Mouse (Mus musculus) ovary, postnatal 10 days (tissue): Measurements from ENCODE around the gene Cldn11.
"Not testable (repeated sequence)": the region's sequence is repeated elsewhere in the genome, so short reads cannot be mapped to it uniquely, and the experiment has no call there.

ENCODE experiments used
- DNase-seq: peaks from one replicate; pipeline ENCODE4 v3.0.0; 2022; ENCODE audit warnings: low spot score

Cldn11 gene

GRCm38 (mm10) chr3:31149706-31150105 is at the start of gene Cldn11:
Gene Cldn11, plus strand, starts transcription at chr3:31149920.
- DNase-seq = no peak

GRCm38 (mm10) chr3:31100026-31100425 is 49.7 kb upstream of the Cldn11 start:
- no peak for DNase-seq

GRCm38 (mm10) chr3:31100802-31101201 is 48.9 kb upstream of the Cldn11 start:
- DNase-seq = no peak

- no peak for DNase-seq
These were observed 44.8 kb upstream of the Cldn11 start for GRCm38 (mm10) chr3:31104936-31105335.

GRCm38 (mm10) chr3:31106597-31106996 is 43.1 kb upstream of the Cldn11 start:
- no peak for DNase-seq

GRCm38 (mm10) chr3:31107674-31108073 is 42.0 kb upstream of the Cldn11 start:
- DNase-seq = no peak

GRCm38 (mm10) chr3:31109108-31109507 is 40.6 kb upstream of the Cldn11 start:
- DNase-seq = no peak

- no peak for DNase-seq
These were observed 26.6 kb upstream of the Cldn11 start for GRCm38 (mm10) chr3:31123098-31123497.

GRCm38 (mm10) chr3:31126303-31126702 is 23.4 kb upstream of the Cldn11 start:
- no peak for DNase-seq

- no peak for DNase-seq
These were observed 22.9 kb upstream of the Cldn11 start for GRCm38 (mm10) chr3:31126848-31127247.

GRCm38 (mm10) chr3:31129766-31130165 is 20.0 kb upstream of the Cldn11 start:
- no peak for DNase-seq

- no peak for DNase-seq
These were observed 16.1 kb upstream of the Cldn11 start for GRCm38 (mm10) chr3:31133664-31134063.

GRCm38 (mm10) chr3:31134246-31134645 is 15.5 kb upstream of the Cldn11 start:
- no peak for DNase-seq

- no peak for DNase-seq
These were observed 15.0 kb upstream of the Cldn11 start for GRCm38 (mm10) chr3:31134696-31135095.

GRCm38 (mm10) chr3:31136591-31136990 is 13.1 kb upstream of the Cldn11 start:
- not testable (repeated sequence) for DNase-seq

- DNase-seq = no peak
These were observed 11.0 kb upstream of the Cldn11 start for GRCm38 (mm10) chr3:31138454-31139424.

- DNase-seq = no peak
These were observed 8.1 kb upstream of the Cldn11 start for GRCm38 (mm10) chr3:31141621-31142020.

GRCm38 (mm10) chr3:31145222-31145621 is 4.5 kb upstream of the Cldn11 start:
- not testable (repeated sequence) for DNase-seq

- DNase-seq = no peak
These were observed 4.0 kb upstream of the Cldn11 start for GRCm38 (mm10) chr3:31145641-31146290.

- DNase-seq = no peak
These were observed 1.1 kb upstream of the Cldn11 start for GRCm38 (mm10) chr3:31148595-31148994.

- no peak for DNase-seq
These were observed 2.4 kb downstream of the Cldn11 start for GRCm38 (mm10) chr3:31152108-31152507.

- DNase-seq = no peak
These were observed 6.4 kb downstream of the Cldn11 start for GRCm38 (mm10) chr3:31156126-31156525.

- DNase-seq = no peak
These were observed 8.1 kb downstream of the Cldn11 start for GRCm38 (mm10) chr3:31157776-31158175.
